Mouse (Mus musculus) MEL (cell line): ENCODE results near the gene Ift81.

Experiments
- CTCF ChIP-seq, 3 experiments: IDR thresholded peaks in 2 of 3; conservative IDR thresholded peaks in 1 of 3; 2 replicates each; pipeline ENCODE4 v1.5.1; 2011 to 2012; ENCODE audit warnings: low read length in 3 of 3, low read depth in 2 of 3, mild to moderate bottlenecking in 2 of 3, improper control_type of control experiment in 1 of 3, inconsistent platforms in 1 of 3, mixed read lengths in 1 of 3, moderate library complexity in 1 of 3; ENCODE audit not compliant: control insufficient read depth in 1 of 3, insufficient read depth in 1 of 3, poor library complexity in 1 of 3, severe bottlenecking in 1 of 3
- KAT2A ChIP-seq: conservative IDR thresholded peaks from 2 replicates; pipeline ENCODE4 v1.6.1; 2012; ENCODE audit warnings: low read depth, low read length, improper control_type of control experiment, inconsistent platforms
- MAZ ChIP-seq: IDR thresholded peaks from 2 replicates; pipeline ENCODE4 v1.6.1; 2012; ENCODE audit warnings: low read depth, mild to moderate bottlenecking, inconsistent platforms, low read length, improper control_type of control experiment
- NELFE ChIP-seq: IDR thresholded peaks from 2 replicates; pipeline ENCODE4 v1.6.1; 2011; ENCODE audit warnings: low read depth, low read length, improper control_type of control experiment
- NRF1 ChIP-seq: IDR thresholded peaks from 2 replicates; pipeline ENCODE4 v1.6.1; 2014; ENCODE audit warnings: low read depth, mild to moderate bottlenecking, inconsistent platforms, low read length, improper control_type of control experiment, moderate library complexity; ENCODE audit not compliant: poor library complexity, insufficient read depth, severe bottlenecking
- POLR2A ChIP-seq, 2 experiments: IDR thresholded peaks; 2 replicates each; pipeline ENCODE4 v1.6.1; 2011 to 2012; ENCODE audit warnings: low read length in 2 of 2, mild to moderate bottlenecking in 2 of 2, control low read depth in 1 of 2, improper control_type of control experiment in 1 of 2, low read depth in 1 of 2, moderate library complexity in 1 of 2; ENCODE audit not compliant: control insufficient read depth in 1 of 2, insufficient read depth in 1 of 2, poor library complexity in 1 of 2
- POLR2AphosphoS2 ChIP-seq: IDR thresholded peaks from 2 replicates; pipeline ENCODE4 v1.6.1; 2011; ENCODE audit warnings: low read length, improper control_type of control experiment
- ZMIZ1 ChIP-seq: IDR thresholded peaks from 2 replicates; pipeline ENCODE4 v1.6.1; 2012; ENCODE audit warnings: low read depth, mild to moderate bottlenecking, inconsistent platforms, low read length, improper control_type of control experiment, moderate library complexity
- ZNF384 ChIP-seq: IDR thresholded peaks from 2 replicates; pipeline ENCODE4 v1.6.1; 2012; ENCODE audit warnings: low read depth, mild to moderate bottlenecking, inconsistent platforms, low read length, improper control_type of control experiment

GRCm38 (mm10) chr5:122624952-122625479 lies 10.7 kb upstream of the Ift81 start:
- no peak for TF ChIP-seq CTCF (IDR thresholded peaks at IDR 0.05 in 2 of 3, conservative IDR thresholded peaks at IDR 0.05 in 1 of 3; ENCODE audit: control insufficient read depth in 1 of 3, insufficient read depth in 1 of 3, low read depth in 2 of 3, low read length in 3 of 3, poor library complexity in 1 of 3, severe bottlenecking in 1 of 3)
- TF ChIP-seq KAT2A: peak; percentile 32; the same call in 1 of the 2 replicates
- peak; percentile 76 for TF ChIP-seq NELFE
- TF ChIP-seq ZMIZ1: peak; percentile 98
- peak; percentile 66; the same call in 1 of the 2 replicates for TF ChIP-seq POLR2AphosphoS2
- no peak for TF ChIP-seq ZNF384
- TF ChIP-seq NRF1: 0 out of 2 replicates have a peak, but pooled peaks have one; percentile 11
- no peak for TF ChIP-seq MAZ
- TF ChIP-seq POLR2A (IDR thresholded peaks at IDR 0.05; ENCODE audit: control insufficient read depth in 1 of 2, insufficient read depth in 1 of 2, low read depth in 1 of 2, low read length in 2 of 2, poor library complexity in 1 of 2): peak in 1 of 2 experiments; percentile 87; a peak in 2 of 4 replicates
